Mouse (Mus musculus) hindbrain, embryonic 16.5 days (tissue): ENCODE data around the gene Htr1d. TPM values are rescaled to one million over a fixed set of nuclear protein-coding genes. Genes with fewer than 3 reads are reported as not detected.

Experiments used
- ATAC-seq: fragments of 200-750 bp; cut with Nextera tagmentation; 2 replicates; pipeline ENCODE4 v1.8.0; 2017; ENCODE audit warnings: moderate TSS enrichment, moderate library complexity
- H3K27ac ChIP-seq: fragments of 300-500 bp; sonication (generic); 2 replicates; pipeline ENCODE4 v1.5.1; 2014; ENCODE audit warnings: low read depth, mild to moderate bottlenecking, control low read depth, low read length, moderate library complexity
- H3K27me3 ChIP-seq: fragments of 300-500 bp; sonication (generic); replicated peaks from 2 replicates; pipeline ENCODE4 v1.6.1; 2014; ENCODE audit warnings: low read length; ENCODE audit not compliant: control insufficient read depth, insufficient read depth
- H3K36me3 ChIP-seq: fragments of 300-500 bp; sonication (generic); 2 replicates; pipeline ENCODE4 v1.6.1; 2014; ENCODE audit warnings: mild to moderate bottlenecking, low read length, moderate library complexity, mixed read lengths; ENCODE audit not compliant: control insufficient read depth, insufficient read depth
- H3K4me1 ChIP-seq: fragments of 300-500 bp; sonication (generic); 2 replicates; pipeline ENCODE4 v1.6.1; 2014; ENCODE audit warnings: low read depth, low read length; ENCODE audit not compliant: control insufficient read depth, insufficient read depth
- H3K4me2 ChIP-seq: fragments of 300-500 bp; sonication (generic); 2 replicates; pipeline ENCODE4 v1.6.1; 2014; ENCODE audit warnings: mild to moderate bottlenecking, low read length, control low read depth, moderate library complexity
- H3K4me3 ChIP-seq: fragments of 300-500 bp; sonication (generic); 2 replicates; pipeline ENCODE4 v1.5.1; 2014; ENCODE audit warnings: mild to moderate bottlenecking, low read length, control low read depth, moderate library complexity
- H3K9ac ChIP-seq: fragments of 300-500 bp; sonication (generic); 2 replicates; pipeline ENCODE4 v1.6.1; 2014; ENCODE audit warnings: low read depth, mild to moderate bottlenecking, control low read depth, low read length, moderate library complexity
- H3K9me3 ChIP-seq: fragments of 300-500 bp; sonication (generic); 2 replicates; pipeline ENCODE4 v1.6.1; 2014; ENCODE audit warnings: mild to moderate bottlenecking, low read length, moderate library complexity; ENCODE audit not compliant: control insufficient read depth
- WGBS: fragments of 180-500 bp; shearing (Covaris S2); extraction: QIAGEN DNeasy Blood & Tissue Kit; methylation state at CpG from one replicate; pipeline ENCODE4 v1.1.7; 2014; 5-methylcytosine and 5-hydroxymethylcytosine counted together
- polyA plus RNA-seq: library from polyadenylated mRNA; unstranded; fragments of >200 nt; fragmentation: Nextera tagmentation; extraction: Ambion mirVana; gene quantifications from 2 replicates; pipeline ENCODE4 v1.2.1, GENCODE M21; 2015

The Htr1d gene
- polyA plus RNA-seq, 1 experiment from 2014 or later, result 3.7 TPM

GRCm38 (mm10) chr4:136459210-136459609 is 35.9 kb downstream of the Htr1d start:
- Histone ChIP-seq H3K27ac (no peak overlapping the region), H3K4me3 (no peak overlapping the region), H3K9ac (no peak overlapping the region), H3K36me3 (no peaks in the 10 kb centered on the region), H3K4me1 (peaks cover 10% of the 10 kb centered on the region), H3K9me3 (no peaks in the 10 kb centered on the region), H3K4me2 (no peak overlapping the region), H3K27me3 (peaks cover 4% of the 10 kb centered on the region; the same call in 1 of the 2 replicates)
- ATAC-seq, result no peak
- WGBS, result 77% methylated on average over 12 of the region's 12 CpGs

- Histone ChIP-seq H3K27ac (no peak overlapping the region), H3K4me3 (no peak overlapping the region), H3K9me3 (no peaks in the 10 kb centered on the region), H3K36me3 (no peaks in the 10 kb centered on the region), H3K9ac (no peak overlapping the region), H3K4me1 (peaks cover 10% of the 10 kb centered on the region), H3K4me2 (no peak overlapping the region), H3K27me3 (peaks cover 5% of the 10 kb centered on the region)
- ATAC-seq, result no peak
- 31% methylated on average over 4 of the region's 4 CpGs for WGBS
Observed at GRCm38 (mm10) chr4:136461206-136461605, 37.9 kb downstream of the Htr1d start.

- peaks cover 5% of the 10 kb centered on the region for H3K27me3 ChIP-seq
- WGBS, result 13% methylated on average over 6 of the region's 6 CpGs
- H3K36me3 ChIP-seq, result no peaks in the 10 kb centered on the region
- H3K9me3 ChIP-seq, result no peaks in the 10 kb centered on the region
- H3K4me1 ChIP-seq, result peaks cover 10% of the 10 kb centered on the region
- peak; percentile 15 for ATAC-seq
- H3K27ac ChIP-seq, result peak overlapping the region; percentile 32; the same call in 1 of the 2 replicates
- H3K4me2 ChIP-seq, result peak overlapping the region; percentile 92
- peak overlapping the region; percentile 81 for H3K4me3 ChIP-seq
- H3K9ac ChIP-seq, result peak overlapping the region; percentile 84
Observed at GRCm38 (mm10) chr4:136461761-136462085, 38.4 kb downstream of the Htr1d start.

- H3K4me2 ChIP-seq, result peak within 1 kb of the TSS; percentile 92
- peak; percentile 84 for ATAC-seq
- H3K4me1 ChIP-seq, result peaks cover 10% of the 10 kb centered on the region
- peak within 1 kb of the TSS; percentile 81 for H3K4me3 ChIP-seq
- H3K27me3 ChIP-seq, result peaks cover 5% of the 10 kb centered on the region
- peak within 1 kb of the TSS; percentile 72 for H3K27ac ChIP-seq
- WGBS, result 1% methylated on average over 40 of the region's 64 CpGs
- peak within 1 kb of the TSS; percentile 84 for H3K9ac ChIP-seq
- no peaks in the 10 kb centered on the region for H3K9me3 ChIP-seq
- H3K36me3 ChIP-seq, result no peaks in the 10 kb centered on the region
Observed at GRCm38 (mm10) chr4:136462086-136462838, 38.9 kb downstream of the Htr1d start, which contains the start of gene 6030445D17Rik. Gene 6030445D17Rik, plus strand, starts transcription at chr4:136462250.

- H3K9me3 ChIP-seq, result no peaks in the 10 kb centered on the region
- no peaks in the 10 kb centered on the region for H3K36me3 ChIP-seq
- peak overlapping the region; percentile 84 for H3K9ac ChIP-seq
- peaks cover 5% of the 10 kb centered on the region for H3K27me3 ChIP-seq
- peaks cover 10% of the 10 kb centered on the region for H3K4me1 ChIP-seq
- peak overlapping the region; percentile 92 for H3K4me2 ChIP-seq
- H3K4me3 ChIP-seq, result peak overlapping the region; percentile 81
- peak; percentile 75 for ATAC-seq
- H3K27ac ChIP-seq, result peak overlapping the region; percentile 72
- under 1% methylated on average over 8 of the region's 8 CpGs for WGBS
Observed at GRCm38 (mm10) chr4:136462839-136463178, 39.5 kb downstream of the Htr1d start.

GRCm38 (mm10) chr4:136463436-136463835 is 40.1 kb downstream of the Htr1d start:
- Histone ChIP-seq H3K4me3 (peak overlapping the region; percentile 81; the same call in 1 of the 2 replicates), H3K27me3 (peaks cover 5% of the 10 kb centered on the region), H3K27ac (no peak overlapping the region), H3K36me3 (no peaks in the 10 kb centered on the region), H3K4me2 (peak overlapping the region; percentile 92), H3K9ac (no peak overlapping the region), H3K4me1 (peaks cover 10% of the 10 kb centered on the region), H3K9me3 (no peaks in the 10 kb centered on the region)
- 12% methylated on average over 9 of the region's 9 CpGs for WGBS
- no peak for ATAC-seq

GRCm38 (mm10) chr4:136466226-136466625 is 42.9 kb downstream of the Htr1d start:
- peaks cover 16% of the 10 kb centered on the region for H3K4me1 ChIP-seq
- H3K4me3 ChIP-seq, result no peak overlapping the region
- H3K9me3 ChIP-seq, result no peaks in the 10 kb centered on the region
- peaks cover 5% of the 10 kb centered on the region for H3K27me3 ChIP-seq
- no peak overlapping the region; the same call in 1 of the 2 replicates for H3K9ac ChIP-seq
- WGBS, result 62% methylated on average over 4 of the region's 4 CpGs
- no peak overlapping the region for H3K4me2 ChIP-seq
- H3K36me3 ChIP-seq, result no peaks in the 10 kb centered on the region
- ATAC-seq, result no peak
- no peak overlapping the region for H3K27ac ChIP-seq

GRCm38 (mm10) chr4:136468553-136469327 is 45.4 kb downstream of the Htr1d start:
- no peak overlapping the region for H3K4me3 ChIP-seq
- H3K9me3 ChIP-seq, result no peaks in the 10 kb centered on the region
- H3K4me2 ChIP-seq, result no peak overlapping the region
- no peak overlapping the region for H3K9ac ChIP-seq
- peaks cover 20% of the 10 kb centered on the region for H3K4me1 ChIP-seq
- no peak; the same call in 1 of the 2 replicates for ATAC-seq
- H3K27ac ChIP-seq, result no peak overlapping the region; the same call in 1 of the 2 replicates
- peaks cover 5% of the 10 kb centered on the region for H3K27me3 ChIP-seq
- WGBS, result 71% methylated on average over 14 of the region's 14 CpGs
- no peaks in the 10 kb centered on the region for H3K36me3 ChIP-seq

GRCm38 (mm10) chr4:136469371-136469903 is 46.1 kb downstream of the Htr1d start, which contains the start of gene Luzp1:
Gene Luzp1, plus strand, starts transcription at chr4:136469761.
- ATAC-seq, result peak; percentile 94
- peak within 1 kb of the TSS; percentile 92 for H3K4me3 ChIP-seq
- H3K9ac ChIP-seq, result peak within 1 kb of the TSS; percentile 90
- no peaks in the 10 kb centered on the region for H3K36me3 ChIP-seq
- H3K4me1 ChIP-seq, result peaks cover 17% of the 10 kb centered on the region
- H3K4me2 ChIP-seq, result peak within 1 kb of the TSS; percentile 66
- H3K9me3 ChIP-seq, result no peaks in the 10 kb centered on the region
- WGBS, result 1% methylated on average over 36 of the region's 36 CpGs
- H3K27ac ChIP-seq, result peak within 1 kb of the TSS; percentile 95
- no peaks in the 10 kb centered on the region; the same call in none of the 2 replicates for H3K27me3 ChIP-seq
